Mouse (Mus musculus): ENCODE results near the gene Kifc3. TPM values are rescaled to one million over a fixed set of nuclear protein-coding genes. Genes with fewer than 3 reads are reported as not detected.
A peak's percentile ranks its signal among the peaks of the same experiment; 100 is the strongest.

Kifc3 gene
- polyA plus RNA-seq (2014; fragmentation: Nextera tagmentation; extraction: Ambion mirVana), result 13.4 and 13.6 TPM in 2 replicates

DNA sequence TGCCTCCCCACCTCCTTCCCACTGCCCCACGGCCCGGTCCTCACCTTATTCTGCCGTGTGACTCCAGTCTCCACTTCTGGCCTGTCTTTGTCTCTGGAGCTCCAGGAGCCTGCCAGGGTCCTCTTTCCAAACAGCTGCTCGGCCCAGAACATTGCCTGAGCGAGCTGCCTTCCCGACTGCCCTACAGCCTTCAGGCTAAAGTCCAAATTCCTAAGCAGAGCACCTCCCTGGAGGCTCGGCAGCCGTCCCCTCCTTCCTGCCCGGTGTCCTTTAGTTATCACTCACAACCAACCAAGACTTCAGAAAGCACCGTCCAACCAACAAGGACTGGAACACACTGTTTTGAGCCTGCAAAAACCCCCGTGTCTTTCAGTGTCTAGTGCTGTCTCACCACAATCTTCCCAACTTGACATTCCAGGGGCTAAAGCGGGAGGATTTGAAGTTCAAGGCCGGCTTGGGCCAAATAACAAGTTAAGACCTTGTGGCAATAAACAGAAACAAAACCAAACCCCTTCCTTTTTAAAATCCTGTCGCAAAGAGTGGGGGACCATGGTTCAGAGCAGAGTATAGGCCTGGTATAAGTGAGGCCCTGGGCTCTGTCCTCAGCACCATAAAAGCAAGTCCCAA is at the start of gene Kifc3:
Gene Kifc3, minus strand, starts transcription at position 164 of the 627 bp plus-strand sequence.
- Histone ChIP-seq H3K4me3 (ENCODE audit: low read depth, low read length) (no peak within 1 kb of the TSS), H3K9me3 (ENCODE audit: control insufficient read depth, low read length) (no peaks in the 10 kb centered on the region), H3K27ac (replicated peaks; ENCODE audit: low read depth, low read length) (no peak within 1 kb of the TSS), H3K4me2 (ENCODE audit: low read depth, low read length) (no peak within 1 kb of the TSS), H3K36me3 (ENCODE audit: control insufficient read depth, insufficient read depth, low read length) (no peaks in the 10 kb centered on the region), H3K27me3 (replicated peaks; ENCODE audit: control insufficient read depth, insufficient read depth, low read length) (no peaks in the 10 kb centered on the region), H3K9ac (ENCODE audit: low read depth, low read length) (no peak within 1 kb of the TSS), H3K4me1 (ENCODE audit: control insufficient read depth, insufficient read depth, low read length) (no peaks in the 10 kb centered on the region)
- DNase-seq (ENCODE audit: low spot score) (peak; percentile 37), ATAC-seq (ENCODE audit: low read depth) (no peak)
- 51% methylated on average over 14 of the region's 14 CpGs for WGBS

- Histone ChIP-seq H3K9ac (ENCODE audit: low read depth, low read length) (no peak overlapping the region), H3K27me3 (replicated peaks; ENCODE audit: control insufficient read depth, insufficient read depth, low read length) (no peaks in the 10 kb centered on the region), H3K36me3 (ENCODE audit: control insufficient read depth, insufficient read depth, low read length) (no peaks in the 10 kb centered on the region), H3K27ac (replicated peaks; ENCODE audit: low read depth, low read length) (no peak overlapping the region), H3K9me3 (ENCODE audit: control insufficient read depth, low read length) (no peaks in the 10 kb centered on the region), H3K4me3 (ENCODE audit: low read depth, low read length) (no peak overlapping the region), H3K4me2 (ENCODE audit: low read depth, low read length) (no peak overlapping the region), H3K4me1 (ENCODE audit: control insufficient read depth, insufficient read depth, low read length) (no peaks in the 10 kb centered on the region)
- ATAC-seq (ENCODE audit: low read depth), result no peak
- 68% methylated on average over 9 of the region's 9 CpGs for WGBS
- no peak for DNase-seq (ENCODE audit: low spot score)
These were observed 49.4 kb upstream of the Kifc3 start for GRCm38 (mm10) chr8:95252056-95252455.

DNA sequence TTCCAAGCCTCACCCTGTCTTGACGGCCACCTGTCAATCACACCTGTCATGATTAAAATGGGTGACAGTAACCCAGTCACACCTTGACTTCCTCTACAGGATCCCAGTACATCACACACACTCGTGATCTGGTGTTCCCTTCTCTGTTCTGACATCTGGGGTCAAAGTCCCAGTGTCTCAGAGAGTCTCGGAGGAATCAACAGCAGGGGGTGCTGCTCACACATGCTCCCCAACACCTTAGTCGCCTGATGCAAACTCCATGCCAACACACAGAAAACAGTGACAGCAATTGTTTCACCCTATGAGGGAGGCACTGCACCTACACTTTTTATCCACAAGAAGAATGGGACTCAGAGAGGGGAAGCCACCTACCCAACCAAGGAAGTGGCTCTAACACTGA is 47.2 kb upstream of the Kifc3 start:
- Histone ChIP-seq H3K9me3 (ENCODE audit: control insufficient read depth, low read length) (no peaks in the 10 kb centered on the region), H3K9ac (ENCODE audit: low read depth, low read length) (no peak overlapping the region), H3K4me2 (ENCODE audit: low read depth, low read length) (no peak overlapping the region), H3K4me1 (ENCODE audit: control insufficient read depth, insufficient read depth, low read length) (no peaks in the 10 kb centered on the region), H3K4me3 (ENCODE audit: low read depth, low read length) (no peak overlapping the region), H3K27ac (replicated peaks; ENCODE audit: low read depth, low read length) (no peak overlapping the region), H3K36me3 (ENCODE audit: control insufficient read depth, insufficient read depth, low read length) (no peaks in the 10 kb centered on the region), H3K27me3 (replicated peaks; ENCODE audit: control insufficient read depth, insufficient read depth, low read length) (no peaks in the 10 kb centered on the region)
- DNase-seq (ENCODE audit: low spot score) (no peak), ATAC-seq (ENCODE audit: low read depth) (no peak)
- 68% methylated on average over 4 of the region's 4 CpGs for WGBS

GRCm38 (mm10) chr8:95247277-95247676 is 44.7 kb upstream of the Kifc3 start:
- ATAC-seq (ENCODE audit: low read depth) (no peak), DNase-seq (ENCODE audit: low spot score) (no peak)
- H3K9me3 ChIP-seq (ENCODE audit: control insufficient read depth, low read length), result no peaks in the 10 kb centered on the region
- 65% methylated on average over 5 of the region's 5 CpGs for WGBS
- H3K27ac ChIP-seq (replicated peaks; ENCODE audit: low read depth, low read length), result no peak overlapping the region
- no peak overlapping the region for H3K4me2 ChIP-seq (ENCODE audit: low read depth, low read length)
- no peak overlapping the region for H3K9ac ChIP-seq (ENCODE audit: low read depth, low read length)
- no peak overlapping the region for H3K4me3 ChIP-seq (ENCODE audit: low read depth, low read length)
- H3K36me3 ChIP-seq (ENCODE audit: control insufficient read depth, insufficient read depth, low read length), result no peaks in the 10 kb centered on the region
- H3K27me3 ChIP-seq (replicated peaks; ENCODE audit: control insufficient read depth, insufficient read depth, low read length), result no peaks in the 10 kb centered on the region
- no peaks in the 10 kb centered on the region for H3K4me1 ChIP-seq (ENCODE audit: control insufficient read depth, insufficient read depth, low read length)

GRCm38 (mm10) chr8:95245180-95245579 is 42.6 kb upstream of the Kifc3 start:
- Histone ChIP-seq H3K9ac (ENCODE audit: low read depth, low read length) (no peak overlapping the region), H3K4me2 (ENCODE audit: low read depth, low read length) (no peak overlapping the region), H3K27ac (replicated peaks; ENCODE audit: low read depth, low read length) (no peak overlapping the region), H3K9me3 (ENCODE audit: control insufficient read depth, low read length) (no peaks in the 10 kb centered on the region), H3K4me3 (ENCODE audit: low read depth, low read length) (no peak overlapping the region), H3K36me3 (ENCODE audit: control insufficient read depth, insufficient read depth, low read length) (no peaks in the 10 kb centered on the region), H3K27me3 (replicated peaks; ENCODE audit: control insufficient read depth, insufficient read depth, low read length) (no peaks in the 10 kb centered on the region), H3K4me1 (ENCODE audit: control insufficient read depth, insufficient read depth, low read length) (no peaks in the 10 kb centered on the region)
- peak; percentile 86 for DNase-seq (ENCODE audit: low spot score)
- ATAC-seq (ENCODE audit: low read depth), result peak; percentile 50
- 62% methylated on average over 5 of the region's 5 CpGs for WGBS

DNA sequence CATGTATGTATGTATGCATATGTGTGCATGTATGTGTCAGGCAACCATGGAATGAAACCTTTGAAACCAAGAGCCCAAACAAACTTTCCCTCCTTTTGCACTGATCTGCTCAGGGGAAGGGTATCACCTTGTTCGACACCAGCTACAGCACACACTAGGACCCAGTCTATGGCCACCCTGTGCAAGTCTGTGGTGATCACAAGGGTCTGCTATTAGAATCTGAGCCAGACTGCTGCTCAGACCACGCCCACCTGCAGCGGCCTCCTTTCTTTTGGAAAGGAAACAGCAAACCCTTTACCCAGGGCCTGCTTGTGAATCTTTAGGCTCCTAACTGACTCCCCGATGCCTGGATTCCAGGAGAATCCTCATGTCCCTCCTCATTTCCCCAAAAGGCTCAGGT is 41.2 kb upstream of the Kifc3 start:
- Histone ChIP-seq H3K4me1 (ENCODE audit: control insufficient read depth, insufficient read depth, low read length) (no peaks in the 10 kb centered on the region), H3K4me2 (ENCODE audit: low read depth, low read length) (no peak overlapping the region), H3K27me3 (replicated peaks; ENCODE audit: control insufficient read depth, insufficient read depth, low read length) (no peaks in the 10 kb centered on the region), H3K4me3 (ENCODE audit: low read depth, low read length) (no peak overlapping the region), H3K9ac (ENCODE audit: low read depth, low read length) (no peak overlapping the region), H3K9me3 (ENCODE audit: control insufficient read depth, low read length) (no peaks in the 10 kb centered on the region), H3K36me3 (ENCODE audit: control insufficient read depth, insufficient read depth, low read length) (no peaks in the 10 kb centered on the region), H3K27ac (replicated peaks; ENCODE audit: low read depth, low read length) (no peak overlapping the region)
- ATAC-seq (ENCODE audit: low read depth) (no peak), DNase-seq (ENCODE audit: low spot score) (no peak)
- WGBS, result 65% methylated on average over 4 of the region's 4 CpGs

GRCm38 (mm10) chr8:95242826-95243571 is 40.4 kb upstream of the Kifc3 start:
- WGBS, result 60% methylated on average over 12 of the region's 12 CpGs
- H3K4me3 ChIP-seq (ENCODE audit: low read depth, low read length), result no peak overlapping the region
- no peaks in the 10 kb centered on the region for H3K9me3 ChIP-seq (ENCODE audit: control insufficient read depth, low read length)
- H3K4me1 ChIP-seq (ENCODE audit: control insufficient read depth, insufficient read depth, low read length), result no peaks in the 10 kb centered on the region
- DNase-seq (ENCODE audit: low spot score) (peak; percentile 45), ATAC-seq (ENCODE audit: low read depth) (peak; percentile 77; the same call in 1 of the 2 replicates)
- H3K4me2 ChIP-seq (ENCODE audit: low read depth, low read length), result no peak overlapping the region
- H3K27me3 ChIP-seq (replicated peaks; ENCODE audit: control insufficient read depth, insufficient read depth, low read length), result no peaks in the 10 kb centered on the region
- no peaks in the 10 kb centered on the region for H3K36me3 ChIP-seq (ENCODE audit: control insufficient read depth, insufficient read depth, low read length)
- H3K27ac ChIP-seq (replicated peaks; ENCODE audit: low read depth, low read length), result no peak overlapping the region
- H3K9ac ChIP-seq (ENCODE audit: low read depth, low read length), result no peak overlapping the region

DNA sequence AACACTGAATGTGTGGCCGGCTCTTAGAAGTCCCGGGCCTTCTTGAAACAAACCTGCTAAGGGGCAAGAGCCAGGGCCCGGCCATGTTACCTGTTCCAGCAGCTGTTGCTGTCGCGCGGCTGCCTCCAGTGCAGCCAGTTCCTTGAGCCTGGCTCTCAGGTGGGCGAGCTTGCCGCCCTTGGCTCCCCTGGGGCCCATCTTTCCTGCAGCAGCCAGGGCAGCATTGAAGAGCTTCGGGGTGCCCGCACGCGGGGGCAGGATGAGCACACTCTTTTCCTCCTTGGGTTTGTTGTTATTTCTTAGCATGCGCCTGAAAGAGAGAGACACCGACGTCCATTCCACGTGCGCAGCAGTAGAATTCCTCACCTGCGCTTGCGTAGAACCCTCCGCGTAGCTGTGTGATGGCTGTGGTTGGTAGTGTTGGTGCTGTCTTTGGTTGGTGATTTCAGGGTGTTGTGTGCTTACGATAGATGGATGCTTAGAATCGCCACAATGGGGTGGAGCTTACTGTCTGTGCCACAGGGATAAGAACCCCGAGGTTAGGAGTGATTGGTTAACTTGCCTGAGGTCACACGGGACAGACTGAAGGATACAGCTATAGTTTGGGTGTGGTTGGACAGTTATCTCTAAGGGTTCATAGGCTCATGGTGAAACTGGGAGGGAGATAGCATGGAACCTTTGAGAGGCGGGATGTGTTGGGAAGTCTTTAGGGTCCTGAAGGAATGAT is 39.6 kb upstream of the Kifc3 start:
- WGBS, result 86% methylated on average over 21 of the region's 26 CpGs
- Histone ChIP-seq H3K4me3 (ENCODE audit: low read depth, low read length) (no peak overlapping the region), H3K4me2 (ENCODE audit: low read depth, low read length) (no peak overlapping the region), H3K27ac (replicated peaks; ENCODE audit: low read depth, low read length) (no peak overlapping the region), H3K36me3 (ENCODE audit: control insufficient read depth, insufficient read depth, low read length) (no peaks in the 10 kb centered on the region), H3K9ac (ENCODE audit: low read depth, low read length) (no peak overlapping the region), H3K4me1 (ENCODE audit: control insufficient read depth, insufficient read depth, low read length) (no peaks in the 10 kb centered on the region), H3K27me3 (replicated peaks; ENCODE audit: control insufficient read depth, insufficient read depth, low read length) (no peaks in the 10 kb centered on the region), H3K9me3 (ENCODE audit: control insufficient read depth, low read length) (no peaks in the 10 kb centered on the region)
- ATAC-seq (ENCODE audit: low read depth), result no peak
- no peak for DNase-seq (ENCODE audit: low spot score)
